Mouse (Mus musculus) spleen, adult 18-20 months (tissue): Measurements from ENCODE around the gene Fam111a.

Experiments
- DNase-seq, 2 experiments: peaks; one replicate each; pipeline ENCODE4 v3.0.0; 2022; ENCODE audit warnings: mixed read lengths in 2 of 2

The Fam111a gene

GRCm38 (mm10) chr19:12564197-12564596, 18.7 kb downstream of the Fam111a start:
- no peak for DNase-seq

- peak in 1 of 2 experiments; percentile 31 for DNase-seq
Measured at GRCm38 (mm10) chr19:12567011-12567410, 21.5 kb downstream of the Fam111a start.

DNA sequence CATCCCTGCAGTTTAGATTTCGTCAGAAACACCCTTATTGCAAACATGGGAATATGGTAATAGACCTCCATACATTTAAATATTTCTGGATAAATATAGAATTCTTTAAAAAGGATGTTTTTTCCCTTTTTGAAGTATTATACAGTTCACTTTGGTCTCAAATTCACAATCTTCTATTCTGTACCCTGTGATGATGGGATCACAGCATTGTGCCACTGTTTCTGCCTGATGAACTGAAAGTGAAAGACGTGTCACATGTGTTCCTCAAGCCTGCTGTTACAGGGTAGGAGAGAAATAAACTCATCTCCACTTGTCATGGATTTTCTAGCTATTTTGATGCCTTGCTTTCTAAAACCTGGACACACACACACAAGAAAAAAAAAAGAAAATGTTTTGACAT, 25.3 kb downstream of the Fam111a start:
- DNase-seq = no peak

DNA sequence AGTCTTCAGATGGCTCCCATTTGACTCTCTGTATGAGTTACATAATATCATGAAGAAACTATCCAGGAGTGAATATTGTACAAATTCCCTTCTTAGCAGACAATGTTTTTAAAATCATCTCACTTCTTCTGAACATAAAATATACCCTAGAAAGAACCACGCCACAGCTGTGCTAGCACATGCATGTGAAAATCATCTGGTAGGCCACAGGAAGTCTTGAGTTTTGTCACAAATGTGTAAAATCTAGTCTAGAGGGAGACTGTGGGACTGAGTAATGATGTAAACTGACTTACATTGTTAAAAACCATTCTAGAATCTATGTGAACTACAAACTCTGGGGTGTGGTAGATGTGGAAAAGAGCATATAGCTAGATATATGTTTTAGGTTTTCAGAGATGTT, 26.1 kb downstream of the Fam111a start:
- DNase-seq = no peak

DNA sequence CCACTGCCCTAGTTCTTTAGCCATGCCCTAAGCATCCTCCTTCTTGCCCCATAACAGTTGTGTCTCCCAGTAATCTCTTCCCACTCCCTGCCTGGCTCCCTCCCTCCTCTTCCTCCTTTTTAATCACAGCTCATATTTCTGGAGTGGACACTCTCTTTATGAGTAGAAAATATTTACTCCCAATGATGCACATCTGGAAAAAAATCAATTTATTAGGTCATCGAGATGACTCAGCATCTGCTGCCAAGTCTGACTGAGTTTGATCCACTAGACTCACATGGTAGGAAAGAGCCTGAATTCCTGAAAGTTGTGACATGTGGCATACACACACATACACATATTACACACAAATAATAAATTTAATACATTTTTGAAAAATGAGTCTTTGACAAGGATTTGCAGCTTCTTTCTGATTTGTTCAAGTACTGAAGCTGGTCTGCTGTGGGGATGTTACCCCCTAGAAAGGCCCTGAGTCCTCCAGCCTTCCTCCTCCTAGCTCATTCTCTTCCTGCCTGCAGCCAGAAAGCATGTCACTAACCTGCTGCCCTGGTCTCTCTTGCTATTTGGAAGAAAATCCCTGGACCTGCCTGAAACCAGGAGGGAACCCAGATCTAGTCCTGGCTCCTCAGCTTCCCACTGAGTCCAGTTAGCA, 27.2 kb downstream of the Fam111a start:
- DNase-seq = no peak

DNA sequence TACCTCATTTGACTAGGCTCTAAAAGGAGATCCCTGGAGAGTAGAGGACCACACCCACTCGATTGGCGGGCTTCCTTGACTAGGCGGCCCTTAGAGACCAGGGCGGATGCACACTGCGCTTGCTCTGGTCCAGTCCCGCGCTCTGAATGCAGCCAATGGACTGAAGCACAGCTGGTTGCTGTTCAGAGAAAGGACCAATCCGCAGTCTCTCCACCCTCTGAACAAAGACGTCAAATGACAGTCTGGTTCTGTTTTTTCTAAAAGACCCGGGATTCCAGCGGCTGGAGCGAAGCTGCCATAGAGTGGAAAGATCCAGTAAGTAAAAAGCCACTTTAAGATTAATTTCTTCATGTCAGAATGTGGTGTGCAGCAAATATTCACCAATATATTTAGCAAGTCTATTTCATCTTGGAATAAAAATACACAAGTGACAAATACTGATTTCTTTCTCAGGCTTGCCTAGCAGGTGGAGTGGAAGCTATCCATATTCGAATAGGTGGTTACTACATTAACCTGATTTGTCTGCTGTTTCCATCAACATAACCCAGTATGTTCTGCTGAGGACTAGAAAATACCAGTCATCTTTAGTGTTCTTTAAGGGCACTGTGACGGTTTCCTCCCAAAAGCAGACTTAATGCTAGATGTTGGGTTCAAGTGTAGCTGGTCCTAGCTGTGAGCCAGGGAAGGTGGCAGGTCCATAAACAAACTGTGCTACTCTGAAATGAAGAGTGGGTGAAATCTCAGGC, 27.9 kb downstream of the Fam111a start:
- peak; percentile 74 to 85 for DNase-seq

DNA sequence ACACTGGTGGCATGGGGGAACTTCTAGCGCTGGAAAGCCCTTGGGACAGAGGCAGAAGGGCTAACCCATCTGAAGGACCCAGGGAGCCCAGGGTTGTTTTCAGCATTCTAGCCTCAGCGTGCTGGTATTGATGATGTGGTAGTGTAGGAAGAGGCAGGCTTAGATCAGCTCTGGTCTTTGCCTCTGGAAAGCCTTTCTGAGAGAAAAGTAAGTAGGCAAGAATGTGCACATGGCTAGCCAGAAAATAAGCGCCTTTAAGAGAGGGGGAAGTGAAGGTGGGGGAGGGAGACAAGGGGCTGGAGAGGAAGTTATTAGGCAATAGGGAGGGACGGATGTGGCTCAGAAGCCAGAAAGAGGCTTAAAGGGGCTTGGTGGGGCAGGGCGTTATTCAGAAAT, 28.5 kb downstream of the Fam111a start:
- DNase-seq = peak; percentile 40 to 47

DNA sequence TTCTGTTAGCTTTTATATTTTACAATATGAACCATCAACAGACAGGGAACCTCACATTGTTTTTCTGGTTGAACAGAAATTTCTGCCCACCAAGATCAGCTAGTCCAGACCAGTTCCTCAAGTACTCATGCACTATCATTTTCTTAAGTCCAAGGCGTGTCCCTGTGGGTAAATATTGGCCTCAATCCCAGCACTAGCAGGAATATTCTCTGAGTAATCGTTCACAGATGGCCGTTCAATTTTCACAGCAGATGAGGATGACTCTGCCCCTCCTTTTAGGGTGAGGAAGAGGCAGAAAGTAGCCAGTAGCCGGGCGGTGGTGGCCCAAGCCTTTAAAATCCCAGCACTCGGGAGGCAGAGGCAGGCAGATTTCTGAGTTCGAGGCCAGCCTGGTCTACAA, 29.6 kb downstream of the Fam111a start:
- no peak for DNase-seq

DNA sequence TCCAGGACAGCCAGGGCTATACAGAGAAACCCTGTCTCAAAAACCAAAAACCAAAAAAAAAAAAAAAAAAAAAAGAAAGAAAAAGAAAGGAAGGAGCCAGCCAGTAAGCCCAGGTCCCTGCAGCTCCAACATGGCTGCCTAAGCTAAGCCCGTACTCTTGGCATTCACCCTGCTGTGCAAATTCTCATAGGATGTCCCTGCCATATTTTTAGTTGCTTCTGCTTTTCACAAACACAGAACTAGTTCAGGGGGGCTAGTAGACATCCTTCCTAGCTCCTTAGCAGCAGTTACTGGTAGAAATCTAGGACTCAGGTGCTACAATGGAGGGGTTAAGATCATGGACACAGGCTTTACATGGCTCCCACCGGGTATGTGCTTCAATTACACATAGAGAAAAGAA, 30.0 kb downstream of the Fam111a start:
- no peak for DNase-seq

DNA sequence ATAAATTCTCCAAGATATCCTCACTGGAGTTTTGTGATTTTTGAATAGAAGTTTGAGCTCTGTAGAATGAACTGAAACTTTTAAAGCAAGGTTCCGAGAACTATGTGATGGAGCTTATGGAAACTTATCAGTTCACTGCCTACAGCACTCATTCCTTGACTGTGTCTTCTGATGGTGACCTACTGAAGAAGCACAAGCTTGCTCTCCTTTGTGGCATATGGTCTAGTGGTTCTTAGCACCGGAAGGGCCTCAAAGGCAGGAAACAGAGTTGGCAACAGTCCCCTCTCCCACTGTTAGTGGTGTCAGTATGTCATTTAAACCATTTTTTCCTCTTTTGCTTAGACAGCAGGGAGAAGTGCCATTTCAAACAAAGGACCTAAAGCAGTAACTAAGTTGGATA, 31.1 kb downstream of the Fam111a start:
- no peak for DNase-seq

DNA sequence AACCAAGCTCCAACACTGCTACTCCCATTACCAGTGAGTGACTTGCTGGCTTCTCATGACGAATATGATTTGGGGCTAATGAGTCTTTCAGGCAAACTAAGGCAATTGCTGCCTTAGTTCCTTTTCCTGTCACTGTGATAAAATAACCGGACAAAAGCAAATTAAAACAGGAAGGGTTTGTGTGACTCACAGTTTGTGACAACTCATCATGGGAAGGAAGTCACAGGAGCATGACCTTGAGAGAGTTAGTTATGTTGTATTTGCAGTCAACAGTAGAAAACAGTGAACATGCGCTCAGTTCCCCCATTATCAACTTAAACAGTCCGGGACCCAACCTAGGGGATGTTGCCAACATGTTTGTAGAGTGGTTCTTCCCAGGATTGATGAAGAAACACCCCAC, 39.8 kb downstream of the Fam111a start:
- DNase-seq = no peak

- DNase-seq = peak; percentile 40 to 64
Measured at GRCm38 (mm10) chr19:12591908-12592307, 46.4 kb downstream of the Fam111a start.

- no peak for DNase-seq
Measured at GRCm38 (mm10) chr19:12595135-12595529, 49.6 kb downstream of the Fam111a start.

DNA sequence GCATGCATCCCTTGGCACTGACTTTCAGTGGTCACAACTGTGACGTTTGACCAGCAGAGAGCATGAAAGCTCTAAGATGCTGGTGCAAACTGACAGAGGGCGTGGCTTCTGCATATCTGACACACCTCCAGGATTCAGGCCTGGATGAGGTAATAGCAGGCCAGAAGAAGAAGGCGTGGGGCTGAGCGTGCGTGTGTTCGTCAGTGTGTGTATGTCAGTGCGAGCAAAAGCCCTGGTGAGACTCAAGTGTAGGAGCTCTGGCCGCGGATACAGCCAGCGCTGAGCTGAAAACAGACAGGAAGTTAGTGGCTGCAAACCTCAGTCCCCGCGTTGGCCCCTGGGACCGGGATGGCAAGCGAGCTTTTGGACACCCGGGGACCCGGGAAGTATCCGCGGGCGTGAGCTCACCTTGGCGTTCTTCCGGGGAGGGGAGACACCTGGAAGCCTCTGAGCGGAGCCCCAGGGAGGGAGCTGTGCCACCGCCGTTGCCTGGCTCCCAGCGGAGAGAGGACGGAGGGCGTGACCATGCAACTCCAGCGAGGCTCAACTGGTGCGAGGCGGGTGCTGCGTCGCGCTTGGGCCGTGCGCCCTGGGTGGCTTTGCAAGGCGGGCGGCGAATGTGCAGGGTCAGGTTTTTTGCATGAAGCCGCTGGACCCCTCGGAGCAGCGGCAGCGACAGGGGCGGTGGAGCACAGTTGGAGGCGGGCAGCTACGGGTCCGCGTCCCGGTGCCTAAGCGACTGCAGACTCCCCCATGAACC, 50.2 kb downstream of the Fam111a start:
- DNase-seq = peak in 1 of 2 experiments; percentile 51

GRCm38 (mm10) chr19:12596290-12597072, 50.9 kb downstream of the Fam111a start:
- no peak for DNase-seq

DNA sequence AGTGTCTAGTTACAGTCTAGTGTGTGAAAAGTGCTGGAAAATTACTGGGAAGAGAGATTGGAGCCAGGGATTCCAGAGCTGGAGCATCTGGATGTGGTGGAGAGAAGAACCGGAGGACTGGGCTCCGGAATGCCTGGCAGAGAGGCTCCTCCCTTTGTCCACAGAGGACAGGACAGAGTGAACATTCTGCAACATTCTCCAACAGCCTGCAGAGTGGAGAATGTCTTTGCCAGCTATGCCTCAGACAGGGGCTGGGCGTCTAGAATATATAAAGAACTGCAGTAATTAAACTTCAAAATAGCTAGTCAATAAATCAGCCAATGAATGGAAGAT, 51.5 kb downstream of the Fam111a start:
- DNase-seq = no peak

DNA sequence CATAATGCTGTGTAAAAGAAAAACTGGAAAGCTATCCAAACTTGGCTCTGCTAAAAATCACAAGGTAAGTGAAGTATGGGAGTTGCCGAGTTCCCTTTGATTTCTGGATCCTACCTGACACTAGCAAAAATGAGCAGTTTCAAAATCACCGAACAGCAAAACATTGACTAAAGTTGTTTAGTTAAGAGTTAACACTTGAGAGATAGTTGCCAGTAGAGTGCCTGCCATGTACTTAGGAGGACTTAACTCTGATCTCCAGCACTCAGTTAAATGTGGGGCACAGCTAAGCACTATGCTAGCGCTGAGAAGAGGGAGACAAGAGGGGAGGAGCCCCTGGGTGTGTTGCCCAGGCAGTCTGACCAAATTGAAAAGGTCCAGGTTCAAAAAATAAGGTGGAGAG, 53.1 kb downstream of the Fam111a start:
- DNase-seq = no peak

GRCm38 (mm10) chr19:12599674-12600073, 54.1 kb downstream of the Fam111a start, which contains the start of gene Gm4952:
Gene Gm4952, plus strand, starts transcription at chr19:12599974.
- no peak for DNase-seq

GRCm38 (mm10) chr19:12600684-12601480, 55.3 kb downstream of the Fam111a start:
- no peak for DNase-seq

DNA sequence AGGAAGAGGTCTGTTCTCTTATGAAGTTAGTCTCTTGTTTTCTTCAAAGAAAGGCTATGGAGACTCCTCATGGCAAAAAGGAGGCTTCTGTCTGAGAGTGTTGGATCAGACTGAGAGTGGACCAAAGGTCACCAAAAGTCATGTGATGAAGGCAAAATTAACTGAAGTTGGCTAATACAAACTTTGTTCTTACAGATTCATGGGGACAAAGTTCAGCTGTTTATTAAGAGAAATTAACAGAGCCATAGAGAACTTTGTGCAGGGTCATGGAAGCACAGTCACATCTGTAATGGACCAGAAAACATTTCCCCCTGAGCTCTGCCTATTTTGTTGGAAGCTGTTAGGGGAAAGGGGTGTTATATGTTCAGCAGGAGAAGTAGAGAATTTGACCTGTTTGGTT, 62.8 kb downstream of the Fam111a start:
- no peak for DNase-seq

GRCm38 (mm10) chr19:12613646-12614045, 68.1 kb downstream of the Fam111a start:
- DNase-seq = no peak

- no peak for DNase-seq
Measured at GRCm38 (mm10) chr19:12633176-12633575, 87.6 kb downstream of the Fam111a start, which contains the start of gene Glyat. Gene Glyat, plus strand, starts transcription at chr19:12633308.
